Mouse (Mus musculus): ENCODE measurements at regions not wholly inside any gene's neighbourhood (a gene's known extent, or its start where the extent isn't known, plus 50 kb on each side); places are given as distances from the start of the nearest gene placed in this dataset.

DNA sequence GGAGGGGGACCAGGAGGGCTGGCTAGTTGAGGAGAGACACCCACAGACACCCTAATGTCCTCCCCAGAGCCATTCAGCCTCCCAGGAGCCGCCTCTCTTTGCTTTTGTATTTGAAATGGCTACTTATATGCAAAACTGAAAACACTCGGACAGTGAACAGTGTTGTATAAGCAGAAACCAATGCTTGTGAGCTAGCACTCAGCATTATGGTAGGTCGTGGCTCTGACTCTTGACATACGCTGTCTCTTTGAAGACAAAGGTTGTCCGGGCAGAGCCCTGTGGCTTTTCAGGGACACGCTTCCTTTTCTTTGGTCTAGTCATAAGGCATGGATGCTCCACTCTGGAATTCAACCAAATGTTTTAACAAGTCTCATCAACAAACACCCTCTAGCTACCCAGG lies 235.4 kb upstream of the Rgma start:
- no peak for DNase-seq (ENCODE audit: low read depth)

DNA sequence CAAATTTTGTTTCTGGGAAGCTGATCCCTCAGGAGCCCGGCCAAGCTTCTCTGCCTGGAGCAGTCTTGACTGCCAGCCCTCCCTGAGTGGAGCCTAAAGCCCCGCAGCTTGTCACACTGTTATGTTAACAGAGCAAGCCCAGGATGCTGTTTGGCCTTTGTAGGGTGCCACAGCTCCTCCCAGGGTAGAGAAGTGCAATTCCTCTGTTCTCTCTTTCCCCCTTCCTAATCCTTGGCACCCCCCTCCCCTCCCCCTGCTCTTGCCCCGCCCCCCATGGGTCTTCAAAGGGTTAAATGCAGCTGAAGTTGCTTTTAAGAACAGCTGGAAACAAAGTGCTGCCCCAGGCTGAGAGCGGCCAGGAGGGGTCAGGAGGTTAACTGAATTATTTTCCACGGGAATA lies 234.1 kb upstream of the Rgma start:
- DNase-seq (ENCODE audit: low read depth) = no peak

DNA sequence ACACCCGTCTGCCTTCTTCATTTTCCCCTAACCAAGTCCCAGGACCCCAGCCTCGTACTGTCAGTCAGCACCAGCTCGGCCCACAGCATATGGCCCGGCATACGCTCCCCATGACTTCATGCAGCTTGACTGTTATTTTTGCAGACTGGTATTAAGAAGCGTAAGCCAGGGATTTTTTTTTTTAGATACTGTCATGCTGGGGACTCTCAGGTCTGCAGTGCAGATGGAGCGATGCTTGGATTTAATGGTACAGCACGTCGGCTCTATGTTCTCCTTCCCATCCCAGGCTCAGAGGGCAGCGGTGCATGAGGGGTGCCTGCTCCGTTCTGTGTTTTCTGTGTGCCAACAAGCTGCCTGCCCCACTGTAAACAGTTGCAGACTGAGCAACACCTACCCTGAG lies 231.4 kb upstream of the Rgma start:
- no peak for DNase-seq (ENCODE audit: low read depth)

DNA sequence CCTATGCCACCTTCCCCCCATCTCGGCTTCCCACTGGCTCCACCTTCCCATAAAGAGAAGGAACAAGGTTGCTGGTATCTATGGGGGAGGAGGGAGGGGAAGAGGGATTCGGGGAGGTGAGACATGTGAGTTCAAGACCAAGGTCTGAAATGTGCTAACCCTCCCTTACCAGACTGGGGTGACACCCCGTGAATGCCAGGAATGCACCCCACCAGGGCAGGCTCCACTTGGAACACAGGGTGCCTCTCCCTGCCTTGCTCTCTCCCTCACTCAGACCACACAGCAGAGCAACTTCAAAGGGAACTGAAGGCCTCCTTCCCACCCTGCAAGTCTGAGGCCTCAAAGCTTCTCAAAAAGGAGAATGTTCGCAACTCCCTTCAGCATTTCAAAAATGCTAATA lies 230.5 kb upstream of the Rgma start:
- DNase-seq (ENCODE audit: low read depth) = no peak

DNA sequence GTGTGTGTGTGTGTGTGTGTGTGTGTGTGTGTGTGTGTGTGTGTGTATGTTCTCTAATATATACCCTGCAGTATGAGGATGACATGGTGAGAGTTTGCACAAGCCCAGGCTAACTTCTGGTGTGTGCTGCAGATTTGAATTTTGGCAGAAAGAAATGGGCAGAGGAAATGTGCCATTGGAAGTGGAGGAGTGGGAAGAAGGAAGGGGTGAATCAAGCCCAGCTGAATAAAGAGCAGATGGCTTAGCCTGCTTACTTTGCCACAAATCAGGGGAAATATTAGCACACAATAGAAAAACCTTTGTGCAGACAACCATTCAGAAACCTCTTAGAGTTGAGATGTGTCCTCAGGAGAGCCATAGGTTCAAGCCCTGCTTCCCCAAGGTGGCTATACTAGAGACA lies 228.1 kb upstream of the Rgma start:
- no peak for DNase-seq (ENCODE audit: low read depth)

DNA sequence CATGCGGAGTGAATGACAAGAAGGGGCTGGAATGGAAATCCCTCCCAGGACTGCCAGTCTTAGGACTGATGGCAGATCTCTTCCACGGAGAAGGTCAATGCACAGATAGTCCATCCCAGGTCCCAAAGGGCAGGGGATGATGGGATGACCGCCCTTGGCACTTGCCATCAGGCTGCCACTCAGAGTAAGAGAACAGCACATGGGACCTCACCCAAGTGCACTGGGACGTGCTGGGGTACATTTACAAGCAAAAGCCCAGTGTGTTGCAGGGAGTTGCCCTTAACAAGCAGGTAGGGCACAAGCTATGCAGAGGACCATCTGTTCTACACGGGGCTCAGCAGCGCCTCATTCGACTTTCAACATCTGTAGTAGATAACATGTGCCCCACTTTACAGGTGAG lies 224.9 kb upstream of the Rgma start:
- DNase-seq (ENCODE audit: low read depth) = no peak

DNA sequence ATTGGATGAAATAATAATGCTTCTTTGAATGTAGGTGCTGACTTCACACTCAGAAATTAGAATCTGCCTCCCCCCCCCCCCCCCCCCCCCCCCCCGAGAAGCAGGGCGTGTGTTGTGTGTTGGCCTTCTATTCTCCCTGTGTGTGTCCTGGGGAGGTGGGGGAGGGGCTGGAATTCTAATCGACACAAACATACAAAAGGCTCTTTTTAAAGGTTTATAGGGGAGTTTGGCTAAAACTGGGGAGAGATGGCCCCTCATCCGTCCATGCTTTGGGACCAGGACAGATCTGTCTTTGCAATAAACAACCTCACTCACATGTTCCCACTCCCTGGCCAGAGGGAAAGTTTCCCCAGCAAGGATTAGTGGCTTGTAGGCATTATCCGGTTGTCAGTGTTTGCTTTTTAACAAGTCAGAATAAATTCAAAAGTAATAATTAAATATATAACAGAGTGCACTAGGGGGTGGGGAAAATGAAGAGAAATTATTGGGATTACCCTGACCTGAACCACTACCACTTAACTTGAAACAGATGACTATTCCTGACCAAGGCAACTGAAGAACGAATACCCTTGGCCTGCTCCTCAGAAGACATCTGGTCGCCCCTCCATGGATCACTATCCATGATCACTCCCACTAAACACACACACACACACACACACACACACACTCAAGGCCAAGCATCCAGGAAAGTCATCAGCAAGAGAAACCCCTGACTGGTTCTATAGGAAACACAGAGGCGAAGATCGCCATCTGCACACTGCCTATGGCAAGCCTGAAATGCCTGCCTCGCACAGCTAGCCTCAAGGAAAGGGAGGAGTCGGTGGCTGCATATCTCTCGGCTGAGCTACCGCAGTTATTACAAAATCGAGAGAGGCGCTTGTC lies 223.5 kb upstream of the Rgma start:
- no peak for DNase-seq (ENCODE audit: low read depth)

DNA sequence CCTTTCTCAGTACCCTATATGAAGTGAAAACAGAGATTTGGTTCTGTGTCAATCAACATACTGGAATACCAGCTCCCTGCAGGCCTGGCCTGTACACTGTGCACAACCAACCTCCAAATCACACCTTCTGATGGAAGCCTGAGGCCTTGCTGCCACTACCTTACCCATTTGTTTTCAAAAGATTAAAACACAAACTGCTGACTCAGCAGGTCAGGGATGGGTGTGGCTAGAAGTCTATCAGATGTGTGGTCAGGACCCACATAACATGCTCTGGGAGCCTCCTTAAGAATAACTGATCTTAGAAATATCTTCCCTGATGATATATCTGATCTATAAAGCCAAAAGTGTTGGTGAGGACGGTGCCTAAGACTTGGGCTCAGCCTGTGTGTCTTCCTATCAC lies 221.6 kb upstream of the Rgma start:
- DNase-seq (ENCODE audit: low read depth) = no peak

DNA sequence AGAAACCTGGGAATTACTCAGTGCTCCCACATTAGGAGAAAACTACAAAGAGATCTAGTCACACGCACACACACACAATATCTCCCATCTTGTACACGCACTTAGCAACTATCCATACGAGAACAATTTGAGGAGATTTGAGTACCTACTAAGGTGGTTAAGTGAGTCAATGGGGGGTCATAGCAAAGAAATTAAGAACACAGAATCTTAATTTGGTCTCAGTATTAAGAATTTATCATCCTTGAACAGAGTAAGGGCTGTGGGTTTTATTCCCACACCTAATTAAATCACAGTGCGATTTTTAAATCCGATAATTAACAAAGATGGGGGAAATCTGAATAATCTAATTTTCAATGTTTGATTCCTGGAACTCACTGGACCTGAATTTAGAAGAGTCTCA lies 216.5 kb upstream of the Rgma start:
- no peak for DNase-seq (ENCODE audit: low read depth)

DNA sequence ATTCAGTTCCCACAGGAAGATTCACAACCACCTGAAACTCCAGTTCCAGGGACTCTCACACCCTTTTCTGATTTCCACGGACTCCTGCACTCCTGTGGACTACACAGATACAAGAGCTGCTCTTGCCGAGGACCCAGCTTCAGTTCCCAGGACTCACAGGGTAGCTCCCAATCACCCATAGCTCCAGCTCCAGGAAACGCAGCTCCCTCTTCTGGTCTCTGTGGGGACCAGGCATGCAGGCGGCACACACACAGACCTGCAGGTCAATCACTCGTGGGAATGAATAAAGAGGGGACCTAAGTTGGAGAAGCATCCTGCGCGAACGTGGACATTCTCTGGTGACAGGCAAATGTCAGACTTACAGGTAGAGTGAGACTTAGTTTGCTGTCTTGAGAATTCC lies 214.3 kb upstream of the Rgma start:
- no peak for DNase-seq (ENCODE audit: low read depth)

DNA sequence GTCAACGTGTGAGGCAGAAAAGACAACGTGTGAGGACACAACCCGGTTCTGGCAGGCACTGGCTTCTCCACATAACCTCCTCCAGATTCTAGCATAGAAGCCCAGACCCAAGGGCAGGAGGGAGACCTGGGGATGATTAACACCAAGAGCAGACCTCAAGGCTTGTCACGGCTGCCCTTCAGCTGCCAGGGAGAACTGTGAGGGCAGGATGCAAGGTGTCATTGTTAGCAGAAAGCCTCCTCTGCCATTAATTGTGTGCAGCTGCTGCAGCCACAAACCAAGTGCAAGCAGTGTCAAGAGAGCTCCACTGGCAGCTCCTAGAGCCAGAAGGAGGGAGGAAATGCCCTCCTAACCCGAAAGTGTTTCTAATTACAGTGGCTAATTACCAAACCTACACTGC lies 211.6 kb upstream of the Rgma start:
- DNase-seq (ENCODE audit: low read depth) = no peak

DNA sequence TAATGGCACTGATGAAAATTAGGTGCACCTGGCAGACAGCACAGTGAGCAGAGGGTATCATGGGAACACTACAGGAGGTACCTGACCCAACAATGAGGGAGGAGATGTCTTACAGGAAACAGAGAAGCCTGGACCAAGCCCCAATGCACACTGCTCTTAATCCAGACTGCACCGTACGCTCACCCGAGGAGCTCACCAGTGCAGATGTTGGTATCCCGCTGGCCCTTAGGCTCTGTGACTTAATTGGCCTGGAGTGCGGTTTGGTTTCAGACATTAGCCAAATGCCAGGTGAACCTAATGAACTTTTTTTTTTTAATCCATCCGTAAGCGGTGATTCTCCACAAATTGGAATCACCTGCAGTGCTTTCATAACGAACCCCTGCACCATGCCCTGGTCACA lies 209.8 kb upstream of the Rgma start:
- DNase-seq (ENCODE audit: low read depth) = no peak

DNA sequence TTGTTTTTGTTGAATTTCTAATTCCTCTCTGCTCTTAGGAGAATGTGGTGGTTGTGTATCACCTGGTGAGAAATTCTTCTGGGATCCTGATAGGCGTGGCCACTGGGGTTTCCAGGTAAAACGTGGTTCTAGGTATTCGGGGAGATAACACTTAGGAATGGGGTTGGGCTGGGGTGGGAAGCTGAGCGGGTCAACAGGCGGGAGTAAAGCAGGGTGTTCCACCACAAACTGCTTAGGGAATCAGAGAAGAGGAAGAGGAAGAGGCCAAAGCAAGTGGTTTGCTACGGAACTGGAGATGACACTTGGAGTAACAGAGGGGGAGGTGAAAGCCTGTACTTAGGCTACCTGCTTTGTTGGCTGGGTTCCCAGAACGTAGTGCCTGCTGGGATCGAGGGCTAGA lies 205.9 kb upstream of the Rgma start:
- no peak for DNase-seq (ENCODE audit: low read depth)

DNA sequence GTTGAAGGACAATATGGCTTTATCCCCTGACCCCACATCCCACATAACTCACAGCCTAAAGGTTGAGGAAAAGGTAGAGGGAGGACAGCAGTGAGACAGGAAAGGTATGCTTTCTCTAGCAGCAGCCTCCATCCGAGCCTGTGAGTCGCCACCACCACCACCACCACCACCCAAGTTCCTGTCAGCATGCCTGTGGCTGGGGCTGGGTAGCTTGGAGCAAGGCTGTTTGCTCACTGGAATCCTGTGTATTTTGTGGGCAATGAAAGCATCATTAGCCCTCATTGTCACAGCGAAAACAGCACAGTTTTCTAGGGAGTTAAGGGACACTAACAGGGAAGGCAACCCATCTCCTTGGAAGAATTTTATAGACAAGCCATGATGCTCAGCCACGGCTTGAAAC lies 202.7 kb upstream of the Rgma start:
- DNase-seq (ENCODE audit: low read depth) = no peak

DNA sequence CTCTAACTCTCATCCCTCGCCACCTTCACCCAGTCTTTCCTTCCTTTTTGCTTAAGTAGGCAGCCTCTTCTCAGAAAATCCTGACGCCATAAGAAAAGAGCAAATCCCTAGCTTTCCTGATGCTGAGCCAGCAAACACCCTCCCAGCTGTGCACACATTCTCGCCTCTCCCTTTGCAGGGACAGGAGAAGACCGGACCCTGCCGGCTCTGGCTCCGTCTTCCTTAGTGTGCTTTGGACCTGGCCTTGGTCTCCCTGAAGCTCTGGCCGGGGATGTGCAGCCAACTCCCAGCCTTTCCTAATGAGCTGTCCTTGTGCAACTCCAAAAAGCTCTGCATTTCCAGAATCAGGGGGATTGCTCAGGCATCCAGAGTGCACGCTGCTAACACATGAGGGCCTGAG lies 191.5 kb upstream of the Rgma start:
- DNase-seq (ENCODE audit: low read depth) = no peak

DNA sequence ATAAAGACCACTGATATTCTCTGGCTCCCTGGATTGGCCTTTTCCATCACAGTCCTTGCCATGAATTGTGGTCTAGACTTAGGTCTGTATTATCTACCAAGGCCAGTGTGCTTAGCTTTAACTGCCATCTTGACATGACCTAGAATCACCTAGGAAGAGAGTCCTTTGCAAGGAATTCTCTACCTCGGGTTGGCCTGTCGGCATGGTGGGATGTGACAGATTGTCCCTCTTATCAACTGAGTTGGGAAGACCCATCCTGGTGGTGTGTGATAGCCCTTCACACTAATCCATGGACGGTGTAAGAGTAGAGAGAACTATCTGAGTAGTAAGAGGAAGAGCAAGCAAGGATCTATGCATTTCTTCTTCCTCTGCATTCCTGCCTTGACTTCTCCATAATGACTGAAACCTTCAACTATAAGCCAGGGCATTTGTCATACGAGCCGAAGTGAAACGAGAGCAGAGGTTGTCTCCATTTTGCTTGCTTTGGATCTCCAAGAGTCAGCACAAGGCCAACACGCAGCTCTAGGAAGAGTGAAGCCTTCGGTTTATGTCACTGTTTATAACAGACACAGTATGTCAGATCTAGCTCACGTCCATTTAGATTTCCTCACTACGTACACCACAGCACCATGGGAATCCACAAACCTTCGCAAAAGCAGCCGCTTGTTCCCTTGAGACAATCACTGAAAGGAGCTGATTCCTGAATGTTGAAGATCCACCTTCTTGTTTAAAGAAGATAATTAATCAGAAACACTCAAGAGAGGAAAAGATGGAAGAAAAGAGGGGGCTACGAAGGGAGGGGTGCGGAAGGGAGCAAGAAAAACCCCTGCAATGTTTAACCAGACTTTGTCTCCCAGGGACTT lies 190.9 kb upstream of the Rgma start:
- no peak for DNase-seq (ENCODE audit: low read depth)

DNA sequence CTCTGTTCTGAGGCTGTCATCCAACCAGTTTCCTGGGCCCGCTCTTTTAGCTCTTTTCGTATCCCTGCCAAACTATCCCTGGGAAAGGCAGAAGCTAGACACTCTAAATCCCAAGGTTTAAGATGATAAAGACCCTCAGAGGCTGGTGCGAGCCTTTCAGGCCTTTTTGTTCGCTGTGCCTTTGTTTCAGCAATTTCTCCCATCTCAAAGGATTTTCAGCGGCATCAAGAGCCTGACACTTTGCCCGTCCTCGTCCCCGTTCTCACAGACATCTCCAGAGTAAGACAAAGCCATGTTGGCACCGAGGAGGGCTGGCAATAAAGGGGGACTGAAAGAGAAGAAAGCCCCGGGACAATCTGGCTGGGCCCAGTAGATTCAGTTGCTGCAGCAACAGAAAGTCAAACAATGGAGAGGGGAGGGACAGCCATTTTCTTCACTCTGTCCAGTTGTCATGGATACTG lies 190.2 kb upstream of the Rgma start:
- no peak for DNase-seq (ENCODE audit: low read depth)

DNA sequence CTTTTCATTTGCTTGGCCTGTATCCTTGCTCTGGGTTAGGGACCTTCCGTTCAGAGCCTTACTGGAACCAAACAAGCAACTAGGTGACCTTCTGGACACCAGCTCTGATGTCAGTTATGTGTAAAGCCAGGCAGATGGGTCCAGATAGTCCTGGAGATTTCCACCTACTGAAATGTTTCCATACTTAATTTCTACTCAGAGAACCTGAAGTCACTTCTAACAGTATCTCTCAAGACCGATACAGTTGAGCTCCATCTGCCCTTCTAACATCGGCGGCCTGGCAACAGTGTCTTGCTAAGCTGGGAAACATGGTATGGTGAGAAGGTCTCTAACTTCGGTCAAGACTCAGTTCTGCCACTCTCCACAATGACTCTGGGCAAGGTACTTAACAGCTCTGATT lies 189.7 kb upstream of the Rgma start:
- DNase-seq (ENCODE audit: low read depth) = no peak

DNA sequence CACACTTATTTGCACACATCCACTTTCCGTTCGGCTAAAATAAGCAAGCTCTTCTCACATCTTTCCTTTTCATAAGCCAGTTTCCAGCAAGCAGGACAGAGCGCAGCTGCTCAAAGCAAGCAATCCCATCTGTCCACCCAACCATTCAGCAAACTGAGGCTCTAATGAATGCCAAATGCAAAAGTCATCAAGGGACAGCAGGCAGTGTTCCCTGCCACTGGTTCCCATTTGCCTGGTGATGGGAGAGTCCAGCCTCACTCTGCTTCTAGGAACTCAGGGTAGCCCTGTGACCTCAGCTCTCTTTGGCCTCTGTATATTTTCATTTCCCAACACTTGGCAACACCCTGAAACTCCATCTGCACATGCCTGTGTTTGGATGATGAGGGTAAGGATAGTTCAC lies 188.8 kb upstream of the Rgma start:
- no peak for DNase-seq (ENCODE audit: low read depth)

DNA sequence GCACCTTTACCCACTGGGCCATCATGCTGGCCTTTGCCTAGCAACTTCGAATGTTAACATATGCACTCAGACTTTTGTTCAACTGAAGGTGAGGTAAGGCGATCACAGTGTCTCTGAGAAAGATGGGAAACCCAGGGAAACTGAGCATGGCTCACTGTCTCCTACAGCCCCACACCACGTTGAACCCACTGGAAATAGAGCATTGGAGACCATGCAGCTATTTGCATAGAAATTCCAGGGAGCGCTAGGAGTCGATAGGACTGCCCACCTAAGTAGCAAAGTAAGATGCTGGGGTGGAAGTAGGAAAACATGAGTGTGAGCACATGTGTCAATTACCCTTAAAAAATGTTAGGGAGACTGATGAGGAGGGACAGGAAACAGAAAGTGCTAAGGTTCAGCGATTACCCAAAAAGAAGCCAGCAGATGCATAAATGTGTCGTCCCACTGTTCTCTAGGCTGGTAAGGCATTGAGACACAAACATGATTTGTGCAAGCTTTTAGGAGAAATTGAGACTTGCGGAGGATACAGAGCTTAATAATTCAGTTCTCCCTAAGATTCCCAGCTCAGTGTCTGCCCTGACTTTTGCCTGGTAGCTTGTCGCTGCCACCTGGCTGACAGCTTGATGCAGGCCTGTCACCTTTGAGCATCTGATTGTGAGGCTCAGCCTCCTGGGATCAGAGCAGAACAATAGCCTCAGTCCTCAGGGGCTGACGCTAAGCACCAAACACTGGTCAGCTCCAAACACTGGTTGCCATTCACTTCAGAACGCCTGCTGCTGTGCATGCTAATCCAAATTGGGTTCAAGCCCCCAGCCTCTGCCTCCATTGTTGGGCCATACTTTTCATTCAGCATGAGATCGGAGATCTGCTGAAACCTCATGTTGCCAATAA lies 183.7 kb upstream of the Rgma start:
- DNase-seq (ENCODE audit: low read depth) = no peak

DNA sequence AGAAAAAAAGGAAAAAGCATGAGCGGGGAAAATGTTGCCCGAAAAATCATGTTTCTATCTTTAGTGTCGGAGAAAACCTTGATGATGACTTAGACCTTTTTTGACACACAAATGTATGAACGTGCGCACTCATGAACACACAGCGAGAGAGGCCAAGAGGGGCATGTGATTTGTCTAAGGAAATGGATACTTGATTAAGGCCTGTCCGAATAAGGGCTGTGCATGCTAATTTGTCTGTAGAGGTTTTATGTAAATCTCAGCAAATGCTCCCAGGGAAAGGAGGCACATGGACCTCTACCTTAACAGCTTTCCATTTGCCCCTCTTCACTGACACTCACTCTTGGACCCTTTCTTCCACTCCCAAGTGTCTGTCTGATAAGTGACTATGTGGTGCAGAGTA lies 182.5 kb upstream of the Rgma start:
- no peak for DNase-seq (ENCODE audit: low read depth)

DNA sequence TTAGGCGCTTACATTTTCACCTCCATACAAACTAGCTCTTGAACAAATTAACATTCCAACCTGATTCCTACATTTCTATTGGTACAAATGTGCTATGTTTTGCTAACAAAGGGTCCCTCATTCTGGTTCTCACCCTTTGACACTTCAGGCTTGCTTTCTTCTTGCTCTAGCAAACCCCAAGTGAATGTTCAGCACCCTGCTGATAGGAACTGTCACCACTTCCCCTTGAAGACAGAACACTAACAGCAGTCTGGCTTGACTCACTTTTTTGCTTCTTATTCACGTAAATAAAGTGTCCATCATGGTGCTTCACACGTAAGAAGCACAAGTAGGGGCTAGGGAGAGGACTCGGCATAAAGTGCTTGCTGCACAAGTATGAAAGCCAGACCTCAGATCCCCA lies 180.0 kb upstream of the Rgma start:
- no peak for DNase-seq (ENCODE audit: low read depth)
